Mouse (Mus musculus): Measurements from ENCODE around the gene Rpl23a. TPM values are rescaled to one million over a fixed set of nuclear protein-coding genes. Genes with fewer than 3 reads are reported as not detected.
A peak's percentile ranks its signal among the peaks of the same experiment; 100 is the strongest.

Gene Rpl23a
- total RNA-seq, 2 experiments from 2014 or later: 2,467 to 2,675 TPM

DNA sequence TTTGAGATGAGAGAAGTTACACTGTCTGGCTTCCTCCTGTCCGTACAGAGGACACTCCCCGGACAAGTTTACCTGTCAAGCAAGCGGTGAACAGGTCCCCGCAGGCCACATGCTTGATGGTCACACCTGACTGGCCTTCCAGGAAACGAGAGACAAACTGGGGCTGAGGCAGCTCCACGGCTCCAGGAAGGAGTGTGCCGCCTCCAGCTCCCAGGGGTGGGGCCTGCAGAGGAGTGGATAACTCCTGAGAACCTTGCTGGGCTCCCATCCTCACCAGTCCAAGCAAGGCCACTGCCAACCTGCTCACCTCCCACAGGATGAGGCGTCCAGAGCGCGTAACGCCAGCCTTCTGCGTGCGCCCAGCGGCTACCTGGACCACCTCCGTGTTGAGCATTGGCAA is 13.1 kb downstream of the Rpl23a start:
- ATAC-seq (ENCODE audit: poor library complexity, severe bottlenecking): no peak

DNA sequence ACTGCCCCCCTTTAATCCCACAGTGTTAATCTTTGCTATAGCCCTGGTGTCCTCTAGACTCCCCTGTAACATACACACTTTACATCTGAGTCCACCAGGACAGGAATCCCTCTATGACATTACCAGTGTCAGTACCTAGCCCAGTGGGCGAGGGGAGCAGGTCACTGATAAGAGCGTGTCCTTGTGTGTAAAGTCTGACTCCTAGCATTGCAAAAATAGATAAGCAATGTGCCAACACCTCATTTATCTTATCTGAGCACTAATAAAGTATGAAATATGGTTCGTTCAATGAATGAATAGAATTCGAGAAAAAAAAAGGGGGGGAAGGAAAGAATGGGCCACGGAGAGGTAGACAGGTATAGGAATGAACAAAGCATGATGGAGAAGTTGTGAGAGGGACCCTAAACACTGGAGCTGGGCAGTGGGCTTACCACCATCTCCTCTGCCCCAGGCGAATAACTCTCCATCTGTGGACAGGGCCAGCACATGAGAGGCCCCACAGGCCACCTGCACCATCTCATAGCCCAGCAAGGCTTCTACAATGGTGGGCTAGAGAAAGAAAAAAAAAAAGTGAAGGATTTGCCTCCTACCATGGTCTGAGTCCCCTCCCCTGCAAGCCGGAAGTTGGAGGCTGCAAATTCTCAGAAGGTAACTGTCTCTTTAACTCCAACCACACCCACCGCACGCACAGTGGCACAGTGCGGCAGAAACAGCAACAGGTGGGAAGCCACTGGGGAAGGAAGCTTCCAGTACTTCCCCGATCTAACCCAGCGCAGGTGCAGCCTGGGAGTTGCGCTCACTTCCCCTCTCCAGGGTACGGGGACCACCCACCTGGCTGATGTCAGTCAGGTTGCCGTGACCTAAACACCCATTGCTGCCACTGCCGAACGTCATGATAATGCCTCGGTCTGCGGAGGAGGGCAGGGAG is 14.6 kb downstream of the Rpl23a start:
- ATAC-seq (ENCODE audit: poor library complexity, severe bottlenecking): peak; percentile 48

DNA sequence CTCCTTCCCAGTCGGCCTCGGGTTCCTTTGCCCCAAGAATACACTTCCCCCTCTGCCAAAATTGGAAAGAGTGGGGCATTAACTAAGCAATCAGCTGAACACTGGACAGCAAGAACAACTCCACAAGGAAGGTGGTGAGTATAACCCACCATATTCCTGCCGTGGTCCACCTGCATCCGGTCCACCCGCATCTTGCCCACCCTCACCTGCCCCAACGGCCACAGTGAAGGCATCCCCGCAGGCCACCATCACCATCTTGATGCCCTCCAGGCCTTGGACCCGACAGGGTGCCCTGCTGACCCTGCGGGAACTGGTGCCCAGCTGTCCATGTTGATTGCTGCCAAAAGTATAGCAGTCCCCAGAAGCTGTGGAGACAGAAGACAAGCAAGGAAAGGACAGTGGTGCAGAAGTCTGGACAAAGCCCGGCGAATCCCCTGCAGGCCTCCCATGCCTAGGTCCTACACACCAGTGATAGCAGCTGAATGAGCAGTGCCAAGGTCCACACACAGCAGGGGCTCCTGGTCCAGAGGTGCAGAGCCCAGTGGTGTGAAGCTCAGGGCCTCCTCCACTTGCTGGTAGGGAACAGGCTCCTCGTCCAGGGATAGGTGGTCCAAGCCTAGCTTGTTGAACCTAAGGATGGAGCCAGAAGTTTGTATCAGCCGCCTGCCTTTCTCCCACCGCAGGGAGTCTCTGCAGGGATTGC is 16.0 kb downstream of the Rpl23a start:
- no peak for ATAC-seq (ENCODE audit: poor library complexity, severe bottlenecking)

DNA sequence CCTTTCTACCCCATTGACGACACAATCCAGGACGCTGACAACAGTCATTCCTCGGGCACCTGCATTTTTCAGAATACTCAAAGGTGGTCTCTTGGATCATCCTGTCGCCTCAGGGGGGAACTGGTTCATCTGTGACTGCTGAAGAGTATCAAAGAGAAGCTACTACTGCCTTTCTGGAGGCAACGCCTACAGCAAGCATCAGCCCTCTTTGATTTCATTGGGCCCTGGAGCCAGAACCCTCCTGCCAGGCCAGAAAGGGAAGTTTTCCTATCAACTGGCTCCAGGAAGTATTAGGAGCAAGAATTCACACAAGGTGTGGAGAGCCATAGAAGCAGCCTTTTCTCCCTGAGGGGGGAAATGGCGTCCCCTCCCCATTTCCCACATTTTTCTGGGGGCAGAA is 16.7 kb downstream of the Rpl23a start:
- ATAC-seq (ENCODE audit: poor library complexity, severe bottlenecking): no peak

DNA sequence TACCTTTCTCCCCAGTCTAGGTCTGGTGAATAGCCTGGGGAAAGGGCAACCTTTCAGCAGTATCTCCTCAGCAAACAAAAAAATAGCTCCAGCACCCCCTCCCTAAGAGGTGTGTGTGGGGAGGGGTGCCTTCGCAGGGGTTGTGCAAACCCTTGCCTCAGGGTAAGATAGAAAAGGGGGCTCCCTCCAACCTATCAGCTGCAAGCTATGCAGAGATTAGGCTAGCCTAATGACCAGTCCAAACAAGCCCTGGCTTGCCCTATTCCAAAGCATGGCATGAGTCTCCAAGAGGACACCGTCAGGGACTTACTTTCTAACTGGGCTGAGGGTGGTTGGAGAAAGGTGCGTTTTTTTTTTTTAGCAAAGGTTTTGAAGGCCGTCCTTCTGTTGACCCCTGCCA is 17.2 kb downstream of the Rpl23a start:
- ATAC-seq (ENCODE audit: poor library complexity, severe bottlenecking): no peak

DNA sequence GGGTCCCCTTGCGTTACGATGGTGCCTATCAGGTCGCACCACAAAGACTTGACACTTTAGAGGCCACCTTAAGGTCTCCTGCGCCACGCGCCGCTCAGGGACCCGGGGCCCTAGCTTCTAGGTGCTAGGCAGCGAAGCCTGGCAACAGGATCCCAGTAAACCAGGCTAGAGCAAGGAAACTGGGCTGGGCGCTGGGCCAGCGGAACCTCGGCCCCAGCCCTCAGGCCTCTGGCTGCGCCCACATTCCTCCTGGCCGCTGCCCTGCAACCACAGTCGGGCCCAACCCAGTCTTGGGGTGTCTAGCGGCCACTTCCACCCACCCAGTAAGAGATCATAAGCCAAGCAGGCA is 17.6 kb downstream of the Rpl23a start:
- peak; percentile 30 for ATAC-seq (ENCODE audit: poor library complexity, severe bottlenecking)

DNA sequence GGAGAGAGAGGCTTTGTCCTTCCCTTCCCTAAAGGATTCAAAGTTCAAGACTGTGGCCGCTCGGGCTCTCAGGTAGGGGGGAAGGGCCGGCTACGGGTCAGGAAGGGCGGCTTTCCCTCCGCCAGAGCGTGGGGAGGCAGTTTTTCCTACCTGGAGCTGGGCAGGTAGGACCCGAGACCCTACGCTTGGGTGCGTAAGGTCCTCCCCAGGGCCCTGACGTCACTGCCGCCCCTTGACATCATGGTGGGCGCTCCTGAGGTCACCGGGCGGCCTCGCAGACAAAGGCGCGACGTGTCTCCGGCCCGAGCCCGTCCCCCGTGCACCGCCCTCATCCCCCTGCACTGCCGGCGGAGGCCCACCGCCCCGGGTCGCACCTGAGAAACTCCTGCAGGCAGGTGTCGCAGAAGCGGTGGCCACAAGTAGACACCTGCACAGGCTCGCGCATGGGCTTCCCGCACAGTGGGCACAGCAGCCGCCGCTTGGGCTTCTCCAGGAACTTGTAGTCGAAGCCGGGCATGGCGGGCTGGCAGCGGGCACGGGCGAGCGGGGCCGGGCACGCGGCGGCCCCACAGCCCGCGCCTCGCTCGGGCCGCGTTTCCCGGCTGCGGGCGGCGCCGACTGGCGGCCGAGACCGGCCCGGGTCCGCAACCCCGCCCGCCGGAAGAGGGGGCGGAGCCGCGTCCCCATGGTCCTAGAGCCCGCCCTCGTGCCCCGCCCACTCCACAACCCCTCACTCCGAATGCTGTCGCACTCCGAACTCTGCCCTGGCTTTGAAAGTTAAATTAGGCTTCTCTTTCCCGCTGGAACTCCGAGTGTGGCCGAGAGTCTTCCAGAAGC is 18.2 kb downstream of the Rpl23a start, which contains the start of gene Traf4:
Gene Traf4, minus strand, starts transcription at position 666 of the 837 bp plus-strand sequence.
- ATAC-seq (ENCODE audit: poor library complexity, severe bottlenecking): peak; percentile 81

DNA sequence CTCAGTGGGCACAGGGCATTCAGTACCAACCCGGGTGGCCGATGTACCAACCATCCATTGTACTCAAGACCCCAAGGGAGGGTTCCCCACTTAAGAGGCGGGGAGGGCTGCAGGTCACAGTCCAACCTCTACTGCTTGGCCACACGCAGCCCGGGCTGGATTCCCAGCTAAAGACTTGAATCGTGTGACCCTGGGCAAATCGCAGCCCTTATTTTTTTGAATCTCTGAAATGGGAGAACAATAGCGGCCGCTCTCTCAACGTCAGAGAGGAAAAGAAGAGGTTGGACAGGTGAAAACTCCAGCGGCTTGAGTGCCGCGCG is 18.8 kb downstream of the Rpl23a start:
- no peak for ATAC-seq (ENCODE audit: poor library complexity, severe bottlenecking)

DNA sequence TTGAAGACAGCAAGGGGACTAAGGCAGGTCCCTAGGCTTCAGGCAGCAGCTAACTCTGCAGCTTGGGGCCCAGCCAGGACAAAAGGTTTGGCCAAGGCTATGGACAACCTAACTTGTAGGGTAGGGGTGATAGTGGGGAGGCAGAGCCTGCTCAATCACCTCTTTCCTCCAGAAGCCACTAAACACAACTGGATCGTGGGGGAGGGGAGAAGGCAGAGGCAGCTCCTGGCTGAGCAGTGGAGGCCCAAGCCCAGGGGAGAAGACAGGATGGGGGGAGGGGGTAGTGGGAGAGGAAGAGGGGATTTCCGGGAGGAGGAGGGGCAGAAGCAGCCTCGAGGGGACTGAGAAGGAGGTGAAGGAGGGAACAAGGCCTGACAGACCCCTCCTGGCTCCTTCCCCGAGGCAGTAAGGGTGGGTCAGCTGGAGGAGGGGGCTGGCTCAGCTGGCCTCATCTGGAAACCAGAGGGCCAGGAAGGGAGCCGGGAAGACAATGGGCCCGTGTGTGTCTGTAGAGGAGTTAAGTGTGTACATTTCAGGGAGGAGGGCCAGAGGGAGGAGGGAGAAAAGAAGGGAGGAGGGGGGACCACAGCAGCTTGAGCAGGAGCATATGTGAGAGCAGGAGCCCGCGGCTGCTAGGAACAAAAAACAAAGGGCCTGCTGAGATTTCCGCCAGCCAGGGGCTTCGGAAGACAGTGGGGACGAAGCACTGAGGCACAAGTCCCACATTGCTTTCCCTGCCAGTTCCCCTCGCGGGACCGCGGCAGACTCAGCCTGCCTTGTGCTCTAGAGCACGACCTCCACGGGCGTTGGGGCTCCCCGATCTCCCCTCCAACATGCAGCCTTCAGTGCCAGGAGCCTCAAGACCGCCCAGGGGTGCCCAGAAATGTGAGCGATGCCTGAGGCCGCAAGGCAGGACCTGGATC is 19.4 kb downstream of the Rpl23a start:
- no peak for ATAC-seq (ENCODE audit: poor library complexity, severe bottlenecking)

DNA sequence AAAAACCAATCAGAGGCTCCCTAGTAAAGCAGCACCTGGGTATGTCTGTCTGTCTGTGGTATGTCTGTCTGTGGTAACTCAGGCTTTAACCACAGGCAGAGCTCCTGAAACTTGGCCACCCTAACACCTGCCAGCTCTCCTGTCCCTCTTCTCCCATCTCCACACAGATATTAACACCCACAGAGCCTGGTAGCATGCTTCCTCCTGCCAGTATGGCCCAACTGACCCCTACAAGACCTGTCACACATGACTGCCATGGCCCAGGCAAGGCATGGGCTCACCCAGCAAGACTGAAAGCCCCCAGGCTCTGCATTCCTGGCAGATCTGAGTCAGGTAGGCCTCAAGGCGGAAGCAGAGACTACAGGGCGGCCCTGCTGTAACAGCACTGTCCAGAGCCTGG is 20.3 kb downstream of the Rpl23a start:
- ATAC-seq (ENCODE audit: poor library complexity, severe bottlenecking): no peak

DNA sequence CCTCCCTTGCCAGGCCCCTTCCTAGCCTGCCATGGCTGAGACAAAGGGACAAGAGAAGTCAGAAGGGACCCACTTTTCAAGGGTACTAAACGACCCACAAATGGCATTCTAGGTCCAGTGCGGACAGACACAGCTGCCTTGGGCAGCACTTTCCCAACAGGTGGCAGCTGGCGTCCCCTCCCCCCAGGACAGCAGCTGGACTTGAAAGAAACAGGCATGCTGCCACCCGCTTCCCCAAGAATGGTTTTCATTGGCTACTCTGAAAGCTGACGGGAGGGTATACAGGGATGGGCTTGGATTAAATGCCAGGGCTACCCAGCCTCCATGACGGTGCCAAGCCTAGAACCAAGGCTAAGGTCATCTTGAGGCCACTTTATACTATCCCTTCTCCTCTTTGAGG is 20.9 kb downstream of the Rpl23a start:
- ATAC-seq (ENCODE audit: poor library complexity, severe bottlenecking): no peak

DNA sequence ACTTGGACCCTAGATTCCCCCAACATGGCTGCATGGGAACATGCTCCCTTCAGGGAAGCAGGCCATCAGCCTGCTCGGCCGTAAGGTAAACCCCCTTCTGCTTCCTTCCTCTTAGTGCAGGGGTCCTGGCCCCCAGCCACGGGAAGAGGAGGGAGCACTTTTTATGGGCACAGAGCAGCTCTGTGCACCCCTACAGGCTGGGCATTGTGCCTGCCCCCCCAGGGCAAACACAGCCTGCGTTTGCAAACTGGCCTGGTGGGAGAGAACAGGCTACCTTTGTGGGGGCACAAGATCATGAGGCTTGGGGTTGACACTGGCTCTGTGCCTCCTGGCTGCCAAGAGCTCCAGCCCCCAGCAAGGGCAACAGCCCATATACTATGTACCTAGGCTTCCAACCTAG is 21.4 kb downstream of the Rpl23a start:
- no peak for ATAC-seq (ENCODE audit: poor library complexity, severe bottlenecking)

DNA sequence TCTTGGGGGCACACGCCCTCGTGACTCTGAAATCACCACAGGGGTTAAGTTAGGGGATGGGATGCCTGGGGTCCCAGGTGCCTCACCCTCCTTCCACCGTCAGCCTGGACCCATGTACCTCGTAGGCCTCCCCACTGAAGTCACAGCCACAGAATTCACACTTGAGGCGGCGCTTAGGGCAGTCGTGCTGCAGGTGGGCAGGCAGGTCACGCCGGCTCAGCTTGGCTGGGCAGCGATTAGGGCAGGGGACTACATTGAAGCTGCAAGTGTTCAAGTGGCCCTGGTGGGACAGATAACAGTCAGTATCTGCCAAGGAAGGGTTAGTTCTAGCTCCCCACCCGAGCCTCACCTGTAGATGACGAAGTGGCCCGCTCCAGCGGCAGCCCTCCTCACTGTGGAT is 22.2 kb downstream of the Rpl23a start:
- no peak for ATAC-seq (ENCODE audit: poor library complexity, severe bottlenecking)

DNA sequence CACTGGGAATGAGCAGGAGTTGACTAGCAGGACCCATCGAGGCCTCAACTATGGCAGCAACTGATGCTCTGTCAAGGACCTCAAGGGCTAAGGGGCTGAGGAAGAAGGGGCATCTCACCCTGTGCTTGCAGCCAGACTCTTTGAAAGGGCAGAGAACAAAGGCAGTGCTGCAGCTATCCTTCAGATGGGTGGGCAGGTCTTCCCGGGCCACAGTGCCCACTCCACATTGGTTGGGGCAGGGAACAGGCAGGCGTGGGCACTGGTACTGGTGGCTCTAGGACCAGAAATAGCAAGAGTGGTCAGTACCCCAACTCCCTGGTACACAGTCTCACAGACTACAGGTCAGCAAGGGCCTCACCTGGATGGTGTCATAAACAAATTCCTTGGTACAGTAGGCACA is 22.7 kb downstream of the Rpl23a start:
- ATAC-seq (ENCODE audit: poor library complexity, severe bottlenecking): no peak

DNA sequence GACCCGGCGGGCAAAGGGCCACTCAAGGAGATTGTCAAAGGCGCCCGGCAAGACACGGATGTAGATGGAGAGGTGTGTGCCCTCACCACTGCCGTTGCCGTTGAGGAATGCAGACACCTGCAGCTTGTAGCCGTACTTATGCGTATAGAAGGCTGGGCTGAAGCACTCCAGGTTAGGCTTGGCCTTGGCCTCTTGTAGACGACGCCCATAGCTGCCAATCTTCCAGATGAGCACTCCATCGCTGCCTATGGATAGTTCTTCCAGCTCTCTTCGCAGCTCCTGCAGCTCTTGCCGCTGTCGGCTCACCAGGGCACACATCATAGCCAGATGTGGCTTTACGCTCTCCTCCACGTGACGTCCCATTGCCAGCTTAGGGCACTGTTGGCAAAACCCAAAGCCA is 23.2 kb downstream of the Rpl23a start:
- no peak for ATAC-seq (ENCODE audit: poor library complexity, severe bottlenecking)

DNA sequence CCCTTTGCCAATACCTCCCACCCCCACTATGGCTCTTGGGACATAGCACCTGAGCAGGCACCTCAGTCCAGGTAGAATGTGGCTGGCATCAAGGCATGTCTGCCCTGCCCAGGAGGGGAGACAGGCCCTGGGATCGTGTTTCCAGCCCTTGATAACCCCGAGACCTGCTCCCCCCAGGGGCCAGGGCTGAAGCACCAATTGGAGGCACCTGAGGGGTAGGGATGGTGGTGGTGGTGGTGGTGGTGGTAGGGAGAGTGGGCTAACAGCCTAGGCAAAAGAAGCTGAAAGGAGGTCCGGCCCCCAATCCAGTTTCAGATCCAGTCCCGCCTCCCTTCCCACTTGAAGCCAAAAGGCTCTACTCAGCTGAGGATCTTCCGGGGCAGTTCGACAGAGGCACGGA is 23.8 kb downstream of the Rpl23a start:
- no peak for ATAC-seq (ENCODE audit: poor library complexity, severe bottlenecking)

DNA sequence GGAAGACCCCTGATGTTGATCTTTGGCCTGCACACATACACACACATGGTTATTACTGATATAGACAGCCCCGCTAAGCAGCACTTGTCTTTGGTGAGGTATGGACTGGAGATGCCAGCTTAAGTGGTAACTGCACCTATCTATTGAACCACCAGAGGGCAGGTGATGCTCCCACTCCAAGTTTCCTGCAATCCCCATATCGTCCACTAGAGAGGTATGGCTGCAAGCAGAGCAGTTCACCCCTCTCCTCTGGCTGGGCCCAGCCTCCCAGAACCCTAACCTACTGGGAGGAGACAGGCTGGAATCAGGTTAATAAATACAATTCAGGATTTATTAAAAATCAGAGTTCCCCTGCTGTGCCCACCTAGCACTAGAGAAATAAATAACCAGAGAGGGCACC is 24.3 kb downstream of the Rpl23a start:
- peak; percentile 100 for ATAC-seq (ENCODE audit: poor library complexity, severe bottlenecking)

DNA sequence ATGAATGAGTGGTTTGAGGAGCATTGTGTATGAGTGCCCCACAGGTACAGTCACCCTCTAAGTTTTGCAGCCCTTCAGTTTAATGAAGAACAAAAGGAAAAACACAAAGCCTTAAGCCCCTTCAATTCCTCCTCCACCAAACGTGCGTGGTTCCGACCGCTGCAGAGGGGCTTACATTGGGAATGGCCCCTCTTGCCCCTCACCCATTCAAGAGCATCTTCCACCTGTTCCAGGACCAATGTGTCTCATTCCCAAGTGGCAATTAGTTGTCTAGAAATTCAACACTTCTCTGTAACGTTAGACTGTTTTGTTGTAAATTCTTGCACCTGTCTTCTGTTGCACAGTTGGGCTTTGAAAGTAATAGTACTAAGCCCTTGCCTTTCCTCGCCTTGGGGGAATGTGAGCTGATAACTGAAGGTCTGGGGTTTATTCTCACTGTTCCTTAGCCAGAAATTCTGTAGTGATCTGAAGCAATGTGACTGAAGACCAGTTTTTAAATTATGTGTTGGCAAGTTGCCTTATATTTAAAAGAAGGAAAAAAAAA is 27.2 kb downstream of the Rpl23a start:
- no peak for ATAC-seq (ENCODE audit: poor library complexity, severe bottlenecking)

DNA sequence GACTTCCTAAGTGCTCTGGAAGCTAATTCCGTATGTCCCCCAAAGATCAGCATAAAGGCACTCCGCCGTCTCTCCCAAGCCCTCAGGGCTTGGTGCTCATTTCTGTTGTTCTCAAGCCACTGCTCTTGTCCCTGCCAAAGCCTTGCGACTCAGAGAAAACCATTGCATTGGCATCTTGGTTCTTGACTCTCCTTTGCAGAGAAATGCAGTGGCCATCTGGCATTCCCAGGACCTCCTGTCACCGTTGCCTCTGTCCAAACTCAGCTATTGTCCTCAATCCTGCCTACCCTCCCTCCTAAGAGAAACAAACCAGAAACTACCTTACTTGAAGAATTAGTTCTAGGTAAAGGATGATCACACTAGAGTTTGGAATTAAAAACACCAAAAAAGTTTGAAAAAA is 27.7 kb downstream of the Rpl23a start:
- no peak for ATAC-seq (ENCODE audit: poor library complexity, severe bottlenecking)

DNA sequence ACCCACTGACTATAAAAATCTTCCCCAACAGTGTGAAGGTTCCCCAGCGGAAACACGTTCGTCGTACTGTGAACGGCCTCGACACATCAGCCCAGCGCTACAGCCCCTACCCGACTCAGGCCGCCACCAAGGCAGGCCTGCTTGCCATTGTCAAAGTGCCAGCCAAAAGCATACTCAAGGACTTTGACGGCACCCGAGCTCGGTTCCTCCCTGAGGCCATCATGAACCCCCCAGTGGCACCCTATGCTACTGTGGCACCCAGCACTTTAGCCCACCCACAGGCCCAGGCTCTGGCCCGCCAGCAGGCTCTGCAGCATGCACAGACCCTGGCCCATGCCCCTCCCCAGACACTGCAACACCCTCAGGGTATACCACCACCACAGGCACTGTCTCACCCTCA is 29.6 kb downstream of the Rpl23a start:
- no peak for ATAC-seq (ENCODE audit: poor library complexity, severe bottlenecking)

Data from megakaryocyte, adult 5-6 weeks (primary cell).